Mouse (Mus musculus): ENCODE data around the gene Pan2. TPM values are rescaled to one million over a fixed set of nuclear protein-coding genes. Genes with fewer than 3 reads are reported as not detected.
"Not testable (repeated sequence)": the region's sequence is repeated elsewhere in the genome, so short reads cannot be mapped to it uniquely, and the experiment has no call there.

Gene Pan2
- 1 to 10 TPM; 5.1 to 5.4 TPM for total RNA-seq (2021)
- long read RNA-seq, experiment 1, partial matches to known transcripts = 0 of 3 reads
- long read RNA-seq, experiment 1, other reads (novel, unspliced or antisense) = 2 of 3 reads
- long read RNA-seq, experiment 2, full-length matches to known transcripts = 2 of 5 reads
- long read RNA-seq, experiment 2, partial matches to known transcripts = 0 of 5 reads
- long read RNA-seq, experiment 2, other reads (novel, unspliced or antisense) = 3 of 5 reads

DNA sequence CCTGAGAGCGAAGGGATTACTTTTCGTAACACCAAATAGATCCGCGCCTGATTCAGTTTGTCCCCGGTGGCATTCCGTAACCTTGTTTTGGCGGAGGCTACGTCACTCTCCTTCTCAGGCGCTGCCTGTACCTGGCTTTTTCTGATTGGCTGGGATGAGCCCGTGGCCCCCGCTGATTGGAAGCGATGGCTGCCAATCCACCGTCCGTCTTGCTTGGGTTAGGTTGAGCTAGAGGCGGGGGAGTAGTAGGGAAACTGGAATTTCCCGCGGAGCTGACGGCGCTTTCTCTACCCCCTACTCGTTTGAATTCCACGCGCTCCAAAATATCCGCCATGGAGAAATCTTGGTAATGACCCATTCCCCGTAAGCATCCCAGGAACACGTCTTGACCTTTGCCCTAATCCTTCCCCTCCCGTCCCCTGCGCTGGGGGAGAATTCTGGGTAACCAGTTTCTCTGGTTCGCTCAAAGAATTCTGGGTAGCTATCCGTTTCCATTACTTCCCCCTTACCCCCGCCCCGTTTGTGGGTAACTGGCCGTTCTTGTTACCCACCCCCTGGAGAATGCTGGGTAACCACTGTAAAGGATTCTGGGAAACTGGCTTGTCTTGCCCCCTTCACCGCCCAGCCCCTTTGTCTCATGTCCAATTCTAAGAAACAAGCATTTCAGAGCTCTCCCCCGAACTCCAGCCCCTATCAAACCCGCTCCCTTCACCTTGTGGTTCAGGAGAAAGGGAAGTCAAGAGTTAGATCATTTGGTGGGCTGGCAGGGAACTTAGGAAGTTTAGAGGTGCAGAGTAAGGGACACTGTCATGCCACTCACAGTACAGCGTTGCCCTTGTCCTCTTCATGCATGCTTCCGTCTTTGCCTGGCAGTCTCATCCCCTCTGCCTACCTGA, at the start of gene Pan2:
Gene Pan2, plus strand, starts transcription at position 210 of the 896 bp plus-strand sequence.
- peak; percentile 100 for DNase-seq

DNA sequence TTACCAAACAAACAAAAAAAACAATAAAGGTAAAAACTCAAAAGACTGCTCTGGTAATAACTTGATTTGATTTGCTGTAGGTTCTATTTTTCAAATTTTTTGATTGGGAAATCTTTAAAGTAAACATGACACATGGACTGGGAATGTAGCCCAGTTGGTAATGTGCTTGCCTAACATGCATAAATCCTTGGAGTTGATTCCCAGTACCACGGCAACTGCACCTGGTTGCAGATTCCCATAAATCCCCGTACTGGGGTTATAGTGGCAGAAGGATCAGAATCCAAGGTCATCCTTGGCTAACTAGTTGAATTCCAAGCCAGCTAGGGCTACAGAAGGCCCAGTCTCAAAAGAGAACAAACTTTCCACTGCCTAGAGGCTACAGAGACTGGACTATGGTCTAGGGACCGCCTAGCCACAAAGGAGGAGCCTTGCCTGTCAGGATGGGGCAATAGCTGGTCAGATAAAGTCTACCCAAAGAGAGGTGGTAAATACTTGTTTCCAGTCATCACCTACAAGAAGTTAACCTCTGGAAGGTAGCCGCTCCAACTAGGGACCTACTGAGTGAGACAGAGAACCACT, 49.4 kb upstream of the Pan2 start, which contains the start of gene Apon:
Gene Apon, plus strand, starts transcription at position 420 of the 579 bp plus-strand sequence.
- no peak for DNase-seq

DNA sequence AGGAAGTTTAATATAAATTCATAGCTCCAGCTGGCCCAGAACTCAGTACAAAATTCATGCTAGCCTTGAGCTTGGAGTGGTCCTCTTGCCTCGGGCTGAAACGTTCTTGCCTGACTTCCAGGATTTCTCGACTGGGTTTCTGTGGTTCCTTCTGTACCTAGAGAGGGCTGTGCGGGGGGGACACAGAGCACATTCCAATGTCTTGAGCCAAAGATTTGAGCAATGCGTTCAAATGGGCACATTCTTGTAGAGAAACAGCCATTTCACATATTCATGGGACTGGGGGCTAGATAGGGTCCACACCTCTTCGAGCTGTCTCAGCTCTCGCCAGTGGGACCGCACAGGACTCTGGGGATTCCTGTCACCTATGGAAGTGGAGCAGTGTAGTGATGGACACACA, 47.2 kb upstream of the Pan2 start:
- no peak for DNase-seq

DNA sequence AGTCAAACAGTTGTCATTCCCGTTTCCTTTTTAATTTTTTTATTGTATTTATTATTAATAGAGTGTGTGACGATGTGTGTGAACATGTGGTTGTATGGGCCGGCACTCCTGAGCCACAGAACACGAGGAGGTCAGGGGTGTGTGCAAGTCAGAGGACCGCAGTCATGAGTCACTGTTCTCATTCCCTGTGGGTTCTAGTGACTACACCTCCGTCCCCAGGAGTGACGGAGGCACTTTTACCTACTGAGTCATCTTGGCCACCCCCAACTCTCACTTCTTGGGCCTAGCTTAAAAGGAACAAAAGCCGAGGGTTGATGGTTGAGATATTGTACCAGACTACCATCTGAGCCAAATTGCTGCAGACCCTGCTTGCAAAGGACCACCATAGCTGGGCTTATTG, 46.8 kb upstream of the Pan2 start:
- no peak for DNase-seq

DNA sequence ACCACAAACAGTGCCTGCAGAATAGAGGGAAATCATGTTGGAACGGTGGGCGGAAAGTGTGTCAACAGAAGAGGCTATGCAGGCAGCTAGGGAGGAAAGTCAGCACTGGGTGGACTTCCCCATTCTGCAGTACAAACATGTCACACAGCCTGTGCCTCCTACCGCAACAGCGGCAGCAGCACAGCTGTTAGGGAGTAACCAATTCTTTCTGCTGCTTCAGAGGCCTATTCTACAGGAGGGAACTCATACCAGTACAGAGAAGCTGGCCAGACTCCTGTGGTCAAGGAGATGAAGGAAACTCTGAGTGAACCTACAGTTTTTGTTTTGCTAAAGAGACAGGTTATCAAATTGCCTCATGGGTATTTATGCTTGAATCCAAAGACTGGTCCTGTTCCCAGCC, 44.2 kb upstream of the Pan2 start:
- DNase-seq = no peak

DNA sequence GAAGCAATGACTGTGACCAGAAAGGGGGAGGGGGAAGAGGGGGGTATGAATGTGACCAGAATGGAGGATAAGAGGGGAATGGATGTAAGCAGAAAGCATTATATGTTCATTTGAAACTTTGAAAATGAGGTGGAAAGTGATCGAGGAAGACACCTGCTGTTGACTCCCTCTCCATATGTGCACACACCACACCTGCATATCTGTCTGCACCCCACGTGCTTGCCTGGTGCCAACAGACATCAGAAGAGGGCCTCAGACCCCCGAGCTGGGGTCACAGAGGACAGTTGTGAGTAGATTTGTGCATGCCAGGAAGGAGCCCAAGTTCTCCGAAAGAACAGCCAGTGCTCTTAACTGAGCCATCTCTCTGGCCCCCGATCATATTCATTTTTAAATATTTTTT, 43.2 kb upstream of the Pan2 start:
- no peak for DNase-seq

DNA sequence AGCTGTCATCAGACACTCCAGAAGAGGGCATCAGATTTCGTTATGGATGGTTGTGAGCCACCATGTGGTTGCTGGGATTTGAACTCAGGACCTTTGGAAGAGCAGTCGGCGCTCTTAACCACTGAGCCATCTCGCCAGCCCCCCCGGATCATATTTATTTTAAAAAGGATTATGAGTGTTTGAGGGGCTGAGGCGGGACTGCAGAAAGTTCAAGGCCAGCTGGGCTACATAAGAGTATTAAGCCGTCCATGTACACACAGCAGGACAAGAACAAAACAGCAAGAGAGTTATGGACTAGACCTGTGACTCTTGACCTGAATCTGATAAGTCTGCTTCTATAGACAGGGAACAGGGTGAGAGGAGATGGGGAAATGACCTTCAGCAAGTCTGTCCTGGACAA, 42.8 kb upstream of the Pan2 start:
- DNase-seq = not testable (repeated sequence)

DNA sequence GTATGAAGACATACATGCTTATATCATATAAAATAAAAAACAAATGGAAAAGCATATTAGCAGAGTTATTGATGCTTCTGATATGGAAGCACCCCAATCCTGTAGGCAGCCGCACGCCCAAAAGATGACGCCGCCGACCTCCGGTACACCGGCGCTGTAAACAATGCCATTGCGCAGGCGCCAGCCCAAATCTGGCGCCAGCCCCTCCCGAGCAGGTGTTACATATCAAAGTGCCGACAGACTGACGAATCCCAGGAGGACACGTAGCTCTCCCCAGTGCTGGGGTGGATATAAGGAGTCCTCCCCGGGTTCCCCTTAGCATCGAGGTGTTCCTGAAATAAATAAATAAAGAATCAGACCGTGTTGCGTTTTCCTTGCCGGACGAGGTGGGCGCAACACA, 40.8 kb upstream of the Pan2 start:
- DNase-seq = no peak

DNA sequence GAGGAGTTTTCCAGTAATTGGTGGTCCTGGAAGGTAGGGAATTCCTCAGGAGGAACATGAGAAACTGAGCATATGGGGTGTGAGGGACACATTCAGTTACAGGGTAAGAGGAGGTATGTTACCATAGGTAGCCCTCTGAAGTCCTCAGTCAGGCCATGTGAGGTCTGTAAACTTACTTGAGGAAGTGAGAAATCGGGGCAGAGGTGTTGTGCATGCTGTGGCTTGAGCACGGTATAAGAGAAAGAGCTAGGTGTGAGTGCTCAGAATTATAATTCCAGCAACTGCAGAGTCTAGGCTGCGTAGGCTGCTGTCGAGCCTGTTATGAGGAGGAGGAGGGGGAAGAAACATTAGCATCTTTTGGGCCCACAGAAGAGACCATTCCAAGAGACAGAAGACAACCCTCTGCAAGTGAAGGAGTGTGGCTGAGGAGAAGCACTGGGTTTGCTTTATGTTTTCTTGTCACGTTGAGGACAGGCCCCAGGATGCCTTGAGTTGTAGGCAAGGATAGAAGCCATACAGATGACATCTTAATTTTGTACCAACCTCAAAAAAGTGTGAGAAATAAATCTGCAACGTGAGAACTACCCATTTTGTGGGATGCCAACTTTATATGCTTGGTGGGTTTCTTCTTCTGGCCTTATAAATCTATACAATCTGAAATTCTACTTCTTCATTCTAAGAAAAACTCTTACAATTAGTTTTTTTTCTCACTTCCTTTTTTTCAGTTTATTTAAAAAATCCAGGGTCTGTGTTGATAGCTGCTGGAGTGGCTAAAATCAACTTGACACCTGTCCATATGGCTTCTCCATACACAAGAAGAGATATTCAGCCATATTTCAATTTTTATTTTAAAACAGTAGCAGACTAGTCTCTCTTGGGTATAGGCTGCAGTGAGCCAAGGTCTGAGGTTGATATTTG, 39.5 kb upstream of the Pan2 start:
- DNase-seq = no peak

DNA sequence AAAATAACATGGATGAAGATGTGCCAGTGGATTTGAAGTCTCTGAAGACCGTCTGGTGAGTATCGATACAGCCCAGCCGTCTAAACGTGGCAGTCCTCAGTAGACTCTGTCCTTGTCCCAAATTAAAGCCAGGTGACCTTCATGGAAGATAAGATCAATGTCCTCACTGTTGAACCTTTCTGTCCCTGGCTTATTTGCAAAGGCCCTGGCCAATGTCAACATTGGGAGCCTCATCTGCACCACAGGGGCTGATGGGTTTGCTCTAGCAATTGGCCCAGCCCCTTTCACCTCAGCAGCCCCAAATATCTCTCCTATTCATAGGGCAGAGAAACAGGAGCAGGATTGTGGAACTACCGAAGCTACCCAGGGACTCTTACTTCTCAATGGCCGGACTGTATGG, 34.8 kb upstream of the Pan2 start, which contains the start of gene Apof:
Gene Apof, plus strand, starts transcription at position 301 of the 400 bp plus-strand sequence.
- DNase-seq = no peak

DNA sequence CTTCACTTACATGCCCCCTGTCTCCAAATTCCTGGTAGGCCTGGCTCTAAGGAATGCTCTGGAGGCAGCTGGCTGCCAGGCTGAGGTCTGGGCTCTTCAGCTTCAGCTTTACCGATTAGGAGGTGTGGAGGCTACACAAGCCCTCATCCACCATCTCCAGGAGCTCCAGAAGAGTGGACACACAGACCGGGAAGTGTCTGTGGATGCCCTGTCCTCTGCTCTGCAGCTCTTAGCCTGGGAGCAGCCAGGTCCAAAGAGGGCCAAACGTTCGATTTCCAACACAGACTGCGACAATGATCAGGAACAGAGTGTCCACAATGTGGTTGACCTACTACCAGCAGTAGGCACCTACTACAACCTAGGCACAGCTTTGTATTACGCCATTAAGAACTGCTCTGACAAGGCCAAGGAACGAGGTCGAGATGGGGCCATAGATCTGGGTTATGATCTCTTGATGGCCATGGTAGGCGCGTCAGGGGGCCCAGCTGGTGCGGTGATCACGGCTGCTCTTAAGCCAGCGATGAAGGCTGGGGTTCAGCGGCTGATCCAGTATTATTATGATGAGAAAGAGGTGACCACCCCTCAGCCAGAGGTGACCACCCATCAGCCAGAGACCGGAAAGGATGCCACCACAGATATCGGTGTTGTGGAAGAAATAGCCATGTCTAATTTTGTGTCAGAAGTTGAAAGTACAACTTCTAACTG, 33.8 kb upstream of the Pan2 start:
- DNase-seq = no peak

DNA sequence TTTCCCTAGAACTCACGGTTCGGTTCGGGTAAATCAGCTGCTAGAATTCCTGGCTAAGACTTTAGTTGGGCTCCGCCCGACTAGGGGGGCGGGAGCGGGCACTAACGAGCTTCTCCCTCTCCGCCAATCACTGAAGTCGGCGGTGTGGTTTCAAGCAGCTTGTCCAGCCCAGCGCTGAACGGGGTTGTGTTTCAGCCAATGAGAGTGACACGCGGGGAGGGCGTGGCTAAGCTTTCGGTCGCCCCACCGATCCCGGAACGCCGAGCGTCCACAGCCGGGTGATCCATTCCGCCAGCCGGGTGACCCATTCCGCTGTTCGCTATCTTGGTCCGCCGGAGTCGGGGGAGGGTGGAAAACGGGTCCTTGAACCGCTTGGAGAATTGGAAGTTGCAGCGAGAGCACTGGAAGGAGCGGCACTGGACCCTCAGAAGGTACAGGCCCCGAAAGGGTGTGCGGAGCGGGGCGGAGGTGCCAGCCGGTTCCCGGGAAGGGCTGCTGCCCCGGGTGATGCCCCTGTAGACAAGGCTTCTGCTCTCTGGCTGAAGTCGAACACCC, 32.8 kb upstream of the Pan2 start, which contains the start of gene Stat2:
Gene Stat2, plus strand, starts transcription at position 273 of the 555 bp plus-strand sequence.
- DNase-seq = peak; percentile 98

DNA sequence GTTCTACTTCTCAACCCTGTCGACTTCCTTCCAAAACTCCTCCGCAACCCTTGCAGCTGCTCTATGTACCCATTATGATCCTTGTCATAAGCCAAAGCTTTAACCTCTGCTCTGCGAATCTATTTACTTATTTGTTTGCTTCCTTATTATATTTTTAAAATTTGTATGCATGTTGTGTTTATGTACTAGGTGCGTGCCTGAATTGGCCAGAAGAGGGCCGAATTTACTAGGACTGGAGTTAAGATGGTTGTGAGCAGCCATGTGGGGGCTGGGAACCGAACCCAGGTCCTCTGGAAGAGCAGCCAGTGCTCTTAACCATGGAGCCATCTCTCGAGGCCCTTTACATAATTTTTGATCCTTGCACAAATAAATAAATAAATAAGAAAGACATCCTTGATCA, 32.3 kb upstream of the Pan2 start:
- DNase-seq = no peak

DNA sequence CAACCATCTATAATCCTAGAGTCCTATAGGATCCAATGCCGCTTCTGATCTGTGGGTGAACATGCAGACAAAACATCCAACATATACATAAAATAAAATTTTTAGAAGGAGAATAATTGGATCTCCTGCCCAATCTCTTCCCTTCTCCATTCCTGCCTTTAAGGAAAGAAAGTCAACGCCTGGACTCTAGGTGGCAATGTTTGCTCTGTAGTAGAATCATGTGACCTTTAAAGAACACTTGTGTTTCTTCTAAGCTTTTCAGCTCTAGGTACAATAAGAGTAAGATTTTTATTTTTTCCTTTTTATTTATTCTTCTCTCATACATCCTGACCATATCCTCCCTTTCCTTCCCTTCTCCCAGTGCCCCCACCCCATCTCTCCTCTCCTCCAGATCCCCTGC, 31.3 kb upstream of the Pan2 start:
- no peak for DNase-seq

DNA sequence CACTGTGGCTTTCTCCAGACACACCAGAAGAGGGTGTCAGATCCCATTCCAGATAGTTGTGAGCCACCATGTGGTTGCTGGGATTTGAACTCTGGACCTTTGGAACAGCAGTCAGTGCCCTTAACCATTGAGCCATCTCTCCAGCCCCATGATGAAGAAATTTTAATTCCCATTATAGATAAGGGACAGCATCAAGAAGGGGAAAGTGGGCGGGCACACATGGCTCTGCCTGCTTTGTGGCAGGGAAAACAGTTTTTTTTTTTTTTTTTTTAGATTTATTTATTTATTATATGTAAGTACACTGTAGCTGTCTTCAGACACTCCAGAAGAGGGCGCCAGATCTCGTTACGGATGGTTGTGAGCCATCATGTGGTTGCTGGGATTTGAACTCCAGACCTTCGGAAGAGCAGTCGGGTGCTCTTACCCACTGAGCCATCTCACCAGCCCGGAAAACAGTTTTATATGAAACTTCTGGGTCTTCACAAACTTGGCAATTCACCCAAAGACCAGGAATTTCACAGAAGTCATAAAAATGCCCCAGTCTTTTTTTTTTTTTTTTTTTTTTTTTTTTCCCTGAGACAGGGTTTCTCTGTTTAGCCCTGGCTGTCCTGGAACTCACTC, 30.2 kb upstream of the Pan2 start:
- DNase-seq = not testable (repeated sequence)

DNA sequence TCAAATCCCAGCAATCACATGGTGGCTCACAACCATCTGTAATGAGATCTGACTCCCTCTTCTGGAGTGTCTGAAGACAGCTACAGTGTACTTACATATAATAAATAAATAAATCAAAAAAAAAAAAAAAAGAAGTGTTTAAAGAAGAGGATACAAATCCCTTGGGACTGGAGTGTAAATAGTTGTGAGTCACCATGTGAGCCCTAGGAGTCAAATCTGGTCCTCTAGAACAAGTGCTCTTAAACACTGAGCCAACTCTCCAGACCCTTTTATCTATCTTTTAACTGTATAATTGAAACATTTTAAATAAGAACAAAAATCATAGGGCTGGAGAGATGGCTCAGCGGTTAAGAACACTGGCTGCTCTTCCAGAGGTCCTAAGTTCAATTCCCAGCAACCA, 27.8 kb upstream of the Pan2 start:
- not testable (repeated sequence) for DNase-seq

DNA sequence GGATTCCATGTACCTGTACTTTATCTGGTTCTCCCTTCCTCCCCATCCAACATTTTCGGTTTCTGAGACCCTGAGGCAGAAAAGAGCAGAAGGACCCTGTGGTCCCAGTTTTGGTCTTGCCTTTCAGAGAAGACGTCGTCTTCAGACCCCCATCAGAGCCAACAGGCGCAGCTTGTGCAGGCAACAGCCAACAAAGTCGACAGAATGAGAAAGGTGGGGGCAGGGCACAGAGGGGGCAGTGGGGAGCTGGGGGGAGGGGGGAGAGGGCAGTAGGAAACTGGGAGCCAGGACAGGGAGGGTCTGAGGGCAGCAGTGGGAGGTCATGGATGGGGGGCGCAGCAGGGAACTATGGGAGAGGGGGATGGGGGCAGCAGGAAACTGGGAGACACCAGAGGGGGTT, 25.0 kb upstream of the Pan2 start:
- no peak for DNase-seq

DNA sequence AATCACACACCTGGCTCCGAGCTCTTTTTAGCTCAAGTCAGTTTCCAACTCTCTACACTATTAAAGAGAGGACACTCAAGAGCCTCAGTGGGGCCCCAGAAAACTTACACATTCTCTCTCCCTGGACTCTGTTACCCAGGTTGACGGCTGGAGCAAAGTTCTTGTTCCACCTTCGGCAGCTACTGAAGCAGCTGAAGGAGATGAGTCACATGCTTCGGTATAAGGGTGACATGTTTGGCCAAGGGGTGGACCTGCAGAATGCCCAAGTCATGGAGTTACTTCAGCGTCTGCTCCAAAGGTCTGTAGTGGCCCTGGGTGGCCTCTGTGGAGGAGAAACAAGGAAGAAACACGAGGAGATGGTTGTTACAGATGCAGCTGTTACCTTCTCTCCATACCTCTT, 22.2 kb upstream of the Pan2 start:
- no peak for DNase-seq

DNA sequence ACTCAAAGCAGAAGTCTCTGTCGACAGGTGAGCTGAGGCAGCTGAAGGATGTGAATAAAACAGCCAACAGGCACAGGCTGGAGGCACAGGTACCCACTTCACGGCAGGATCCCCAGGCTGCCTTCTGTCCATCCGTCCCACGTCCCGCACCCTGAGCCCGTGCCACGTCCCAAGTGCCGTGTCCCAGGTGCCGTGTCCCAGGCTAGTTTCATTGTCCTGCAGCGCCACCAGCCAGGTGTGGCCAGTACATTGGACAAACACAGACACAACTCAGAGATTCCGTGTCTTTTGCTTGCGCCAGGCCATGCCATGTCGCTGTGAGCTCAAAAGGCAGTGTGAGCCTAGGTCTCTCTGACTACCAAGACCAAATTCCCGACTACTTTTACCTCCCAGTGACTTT, 21.5 kb upstream of the Pan2 start:
- DNase-seq = no peak

DNA sequence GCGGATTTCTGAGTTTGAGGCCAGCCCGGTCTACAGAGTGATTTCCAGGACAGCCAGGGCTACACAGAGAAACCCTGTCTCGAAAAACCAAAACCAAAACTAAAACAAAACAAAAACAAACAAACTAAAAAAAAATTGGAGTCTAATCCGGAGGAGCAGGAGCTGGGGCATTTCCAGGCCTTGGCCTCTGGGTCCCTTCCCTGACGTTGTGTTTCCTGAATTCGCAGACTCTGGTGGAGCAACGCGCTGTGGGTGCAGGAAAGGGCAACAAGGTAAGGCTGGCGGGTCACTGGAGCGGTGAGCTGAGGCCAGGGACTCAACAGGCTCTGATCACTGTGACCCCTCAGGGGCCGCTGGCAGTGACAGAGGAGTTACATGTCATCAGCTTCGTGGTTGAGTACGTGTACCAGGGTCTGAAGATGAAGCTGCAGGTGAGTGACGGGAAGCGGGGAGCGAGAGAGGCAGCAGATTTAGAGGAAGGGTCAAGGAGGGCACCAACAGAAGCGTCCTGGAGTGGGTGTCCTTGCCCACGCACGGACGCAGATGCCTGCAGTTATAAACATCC, 20.2 kb upstream of the Pan2 start:
- DNase-seq = no peak

All from gastrocnemius, postnatal 25 days (tissue).